Mouse (Mus musculus) midbrain, embryonic 14.5 days (tissue): Measurements from ENCODE around the gene Klhdc7a. TPM values are rescaled to one million over a fixed set of nuclear protein-coding genes. Genes with fewer than 3 reads are reported as not detected.
A peak's percentile ranks its signal among the peaks of the same experiment; 100 is the strongest.

Source experiments
- ATAC-seq: fragments of 200-750 bp; cut with Nextera tagmentation; 2 replicates; pipeline ENCODE4 v1.8.0; 2017; ENCODE audit warnings: moderate number of reproducible peaks, moderate library complexity; ENCODE audit not compliant: low FRiP score, low TSS enrichment
- DNase-seq: peaks from one replicate; pipeline ENCODE4 v3.0.0-alpha.2; 2015
- H3K27ac ChIP-seq: fragments of 300-500 bp; sonication (generic); replicated peaks from 2 replicates; pipeline ENCODE4 v1.5.1; 2014; ENCODE audit warnings: mild to moderate bottlenecking, low read depth, low read length, moderate library complexity
- H3K27me3 ChIP-seq: fragments of 300-500 bp; sonication (generic); 2 replicates; pipeline ENCODE4 v1.6.1; 2014; ENCODE audit warnings: low read length, control low read depth, mixed read lengths; ENCODE audit not compliant: control insufficient read depth, insufficient read depth
- H3K36me3 ChIP-seq: fragments of 300-500 bp; sonication (generic); 2 replicates; pipeline ENCODE4 v1.6.1; 2014; ENCODE audit warnings: low read length, control low read depth; ENCODE audit not compliant: control insufficient read depth, insufficient read depth
- H3K4me1 ChIP-seq: fragments of 300-500 bp; sonication (generic); 2 replicates; pipeline ENCODE4 v1.6.1; 2014; ENCODE audit warnings: mild to moderate bottlenecking, antibody characterized with exemption, low read length, control low read depth; ENCODE audit not compliant: control insufficient read depth, insufficient read depth
- H3K4me2 ChIP-seq: fragments of 300-500 bp; sonication (generic); 2 replicates; pipeline ENCODE4 v1.6.1; 2014; ENCODE audit warnings: mild to moderate bottlenecking, low read length, moderate library complexity
- H3K4me3 ChIP-seq: fragments of 300-500 bp; sonication (generic); replicated peaks from 2 replicates; pipeline ENCODE4 v1.5.1; 2014; ENCODE audit warnings: low read depth, low read length
- H3K9ac ChIP-seq: fragments of 300-500 bp; sonication (generic); replicated peaks from 2 replicates; pipeline ENCODE4 v1.6.1; 2014; ENCODE audit warnings: mild to moderate bottlenecking, low read length, moderate library complexity
- H3K9me3 ChIP-seq: fragments of 300-500 bp; sonication (generic); 2 replicates; pipeline ENCODE4 v1.6.1; 2016; ENCODE audit warnings: low read length, control low read depth, mixed read lengths; ENCODE audit not compliant: control insufficient read depth
- WGBS: fragments of 180-500 bp; shearing (Covaris S2); extraction: QIAGEN DNeasy Blood & Tissue Kit; methylation state at CpG from one replicate; pipeline ENCODE4 v1.1.7; 2014; 5-methylcytosine and 5-hydroxymethylcytosine counted together
- polyA plus RNA-seq: library from polyadenylated mRNA; unstranded; fragments of >200 nt; fragmentation: Nextera tagmentation; extraction: Ambion mirVana; gene quantifications from 2 replicates; pipeline ENCODE4 v1.2.1, GENCODE M21; 2014

The Klhdc7a gene
- polyA plus RNA-seq = 0.32 TPM in 1 of 2 replicates, not detected in the other

- Histone ChIP-seq H3K4me2 (no peak within 1 kb of the TSS), H3K9me3 (no peaks in the 10 kb centered on the region)
- 42% methylated on average over 4 of the region's 4 CpGs for WGBS
Measured at GRCm38 (mm10) chr4:139967922-139968321, at the start of gene Klhdc7a. Gene Klhdc7a, minus strand, starts transcription at chr4:139968026.

DNA sequence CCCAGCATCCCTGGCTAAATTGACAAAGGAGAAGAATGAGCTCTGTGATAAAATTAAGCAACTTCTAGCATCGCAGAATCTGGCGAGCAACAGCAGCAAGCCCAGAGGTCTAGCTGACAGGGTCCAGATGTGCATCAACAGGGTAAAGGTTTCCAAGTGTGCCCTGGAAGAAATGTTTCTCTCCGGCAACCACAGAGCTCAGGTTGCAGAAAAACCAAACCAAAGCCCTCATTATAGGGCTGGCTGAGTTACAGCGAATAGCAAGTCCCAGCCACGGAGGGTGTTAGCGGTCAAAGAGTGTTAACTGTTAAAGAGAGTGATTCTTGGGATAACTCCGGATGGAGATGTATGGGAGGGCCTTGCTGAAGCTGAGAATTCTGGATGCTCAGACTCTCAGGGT is 48.1 kb upstream of the Klhdc7a start:
- H3K4me1 ChIP-seq = peaks cover 6% of the 10 kb centered on the region; the same call in 1 of the 2 replicates
- H3K9ac ChIP-seq = no peak overlapping the region
- H3K27me3 ChIP-seq = no peaks in the 10 kb centered on the region
- no peaks in the 10 kb centered on the region for H3K36me3 ChIP-seq
- ATAC-seq (no peak), DNase-seq (no peak)
- H3K27ac ChIP-seq = no peak overlapping the region
- WGBS = 76% methylated on average over 7 of the region's 7 CpGs
- no peaks in the 10 kb centered on the region for H3K9me3 ChIP-seq
- H3K4me2 ChIP-seq = no peak overlapping the region
- no peak overlapping the region for H3K4me3 ChIP-seq

More at GRCm38 (mm10) chr4:139967922-139968321, at the start of gene Klhdc7a:
- ATAC-seq = no peak
- H3K4me1 ChIP-seq = 0 out of 2 replicates have a peak, but pooled peaks cover 3% of the 10 kb centered on the region
- H3K36me3 ChIP-seq = no peaks in the 10 kb centered on the region
- H3K4me3 ChIP-seq = no peak within 1 kb of the TSS
- peak; percentile 52 for DNase-seq
- no peaks in the 10 kb centered on the region for H3K27me3 ChIP-seq
- no peak within 1 kb of the TSS for H3K9ac ChIP-seq
- H3K27ac ChIP-seq = no peak within 1 kb of the TSS

- H3K4me2 ChIP-seq = no peak overlapping the region
- no peaks in the 10 kb centered on the region for H3K9me3 ChIP-seq
- no peaks in the 10 kb centered on the region for H3K27me3 ChIP-seq
- H3K27ac ChIP-seq = peak overlapping the region; percentile 2
- H3K36me3 ChIP-seq = no peaks in the 10 kb centered on the region
- no peak overlapping the region for H3K9ac ChIP-seq
- DNase-seq (peak; percentile 82), ATAC-seq (peak; percentile 74; the same call in 1 of the 2 replicates)
- no peak overlapping the region for H3K4me3 ChIP-seq
- WGBS = 42% methylated on average over 11 of the region's 11 CpGs
- peaks cover 8% of the 10 kb centered on the region for H3K4me1 ChIP-seq
Measured at GRCm38 (mm10) chr4:140010728-140011470, 43.1 kb upstream of the Klhdc7a start.

DNA sequence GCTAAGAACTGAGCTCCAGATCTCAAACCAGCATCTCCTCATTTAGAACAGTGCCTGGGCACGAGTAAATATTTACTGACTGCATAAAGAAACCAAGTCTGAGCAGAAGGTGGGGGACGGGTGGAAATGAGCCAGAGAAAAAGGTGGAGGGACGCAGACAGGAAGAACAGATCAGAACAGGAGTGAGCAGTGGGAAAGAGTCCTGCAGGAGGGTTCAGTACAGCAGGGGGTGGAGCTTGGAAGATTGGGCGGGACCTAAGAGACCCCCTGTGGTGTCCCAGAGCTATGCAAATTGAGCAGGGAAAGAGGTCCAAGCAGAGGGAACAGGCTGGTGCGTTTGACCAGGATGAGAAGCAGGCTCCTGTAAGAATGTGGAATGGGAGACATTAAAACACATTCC is 37.1 kb upstream of the Klhdc7a start:
- no peaks in the 10 kb centered on the region for H3K36me3 ChIP-seq
- H3K9ac ChIP-seq = no peak overlapping the region
- 22% methylated on average over 5 of the region's 5 CpGs for WGBS
- H3K4me3 ChIP-seq = no peak overlapping the region
- no peaks in the 10 kb centered on the region for H3K27me3 ChIP-seq
- no peak for ATAC-seq
- peaks cover 18% of the 10 kb centered on the region for H3K4me1 ChIP-seq
- no peak for DNase-seq
- no peak overlapping the region for H3K27ac ChIP-seq
- H3K9me3 ChIP-seq = no peaks in the 10 kb centered on the region
- H3K4me2 ChIP-seq = peak overlapping the region; percentile 29

GRCm38 (mm10) chr4:140004170-140004569 is 36.3 kb upstream of the Klhdc7a start:
- Histone ChIP-seq H3K27me3 (no peaks in the 10 kb centered on the region), H3K4me2 (peak overlapping the region; percentile 29; the same call in 1 of the 2 replicates), H3K36me3 (no peaks in the 10 kb centered on the region), H3K27ac (no peak overlapping the region), H3K9me3 (no peaks in the 10 kb centered on the region), H3K9ac (no peak overlapping the region), H3K4me1 (peaks cover 18% of the 10 kb centered on the region), H3K4me3 (no peak overlapping the region)
- no peak for DNase-seq
- 24% methylated on average over 12 of the region's 12 CpGs for WGBS
- ATAC-seq = peak; percentile 34; the same call in 1 of the 2 replicates

DNA sequence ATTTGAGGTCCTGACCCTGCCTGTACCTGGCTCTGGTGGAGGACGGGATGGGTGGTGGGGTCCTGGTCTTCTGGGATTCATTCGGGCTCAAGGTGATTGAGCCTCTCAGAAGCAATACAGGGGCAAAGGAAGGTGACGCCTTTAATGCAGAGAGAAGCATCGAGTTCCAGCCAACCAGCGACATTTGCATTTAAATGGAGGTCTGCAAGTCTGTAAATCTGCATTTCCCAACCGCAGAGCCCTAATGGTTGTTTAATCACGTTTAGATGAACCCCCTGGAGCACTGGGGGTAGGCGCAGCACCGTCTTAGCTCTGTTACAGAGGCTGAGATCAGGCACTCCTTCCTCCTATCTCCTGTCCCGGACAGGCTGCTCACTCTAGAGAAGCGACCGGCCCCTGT is 34.2 kb upstream of the Klhdc7a start:
- Histone ChIP-seq H3K9ac (no peak overlapping the region), H3K27ac (no peak overlapping the region), H3K4me2 (no peak overlapping the region), H3K9me3 (no peaks in the 10 kb centered on the region), H3K4me3 (no peak overlapping the region), H3K36me3 (no peaks in the 10 kb centered on the region), H3K27me3 (no peaks in the 10 kb centered on the region), H3K4me1 (peaks cover 18% of the 10 kb centered on the region)
- whole genome bisulfite sequencing = 4% methylated on average over 12 of the region's 12 CpGs
- ATAC-seq = no peak
- DNase-seq = peak; percentile 61

GRCm38 (mm10) chr4:140000911-140001310 is 33.1 kb upstream of the Klhdc7a start:
- DNase-seq = no peak
- no peak overlapping the region for H3K4me2 ChIP-seq
- WGBS = 89% methylated on average over 5 of the region's 5 CpGs
- H3K36me3 ChIP-seq = no peaks in the 10 kb centered on the region
- H3K27ac ChIP-seq = no peak overlapping the region
- no peak overlapping the region for H3K4me3 ChIP-seq
- no peaks in the 10 kb centered on the region for H3K9me3 ChIP-seq
- peaks cover 18% of the 10 kb centered on the region for H3K4me1 ChIP-seq
- no peak for ATAC-seq
- H3K9ac ChIP-seq = no peak overlapping the region
- H3K27me3 ChIP-seq = no peaks in the 10 kb centered on the region

- Histone ChIP-seq H3K4me1 (peaks cover 15% of the 10 kb centered on the region), H3K27me3 (no peaks in the 10 kb centered on the region), H3K36me3 (no peaks in the 10 kb centered on the region), H3K4me2 (no peak overlapping the region), H3K27ac (peak overlapping the region; percentile 55), H3K4me3 (no peak overlapping the region), H3K9ac (no peak overlapping the region), H3K9me3 (no peaks in the 10 kb centered on the region)
- DNase-seq (peak; percentile 59), ATAC-seq (peak; percentile 73)
- WGBS = 13% methylated on average over 7 of the region's 7 CpGs
Measured at GRCm38 (mm10) chr4:139999033-139999432, 31.2 kb upstream of the Klhdc7a start.

GRCm38 (mm10) chr4:139995659-139996058 is 27.8 kb upstream of the Klhdc7a start:
- no peak for ATAC-seq
- no peaks in the 10 kb centered on the region for H3K27me3 ChIP-seq
- H3K9ac ChIP-seq = no peak overlapping the region
- H3K4me3 ChIP-seq = no peak overlapping the region
- 55% methylated on average over 8 of the region's 8 CpGs for WGBS
- no peak for DNase-seq
- H3K9me3 ChIP-seq = no peaks in the 10 kb centered on the region
- no peaks in the 10 kb centered on the region for H3K36me3 ChIP-seq
- H3K27ac ChIP-seq = no peak overlapping the region
- H3K4me2 ChIP-seq = no peak overlapping the region
- peaks cover 6% of the 10 kb centered on the region; the same call in 1 of the 2 replicates for H3K4me1 ChIP-seq
